Comparison of ENCODE assay signal across 9 mouse cellular contexts in the genomic region with DNA sequence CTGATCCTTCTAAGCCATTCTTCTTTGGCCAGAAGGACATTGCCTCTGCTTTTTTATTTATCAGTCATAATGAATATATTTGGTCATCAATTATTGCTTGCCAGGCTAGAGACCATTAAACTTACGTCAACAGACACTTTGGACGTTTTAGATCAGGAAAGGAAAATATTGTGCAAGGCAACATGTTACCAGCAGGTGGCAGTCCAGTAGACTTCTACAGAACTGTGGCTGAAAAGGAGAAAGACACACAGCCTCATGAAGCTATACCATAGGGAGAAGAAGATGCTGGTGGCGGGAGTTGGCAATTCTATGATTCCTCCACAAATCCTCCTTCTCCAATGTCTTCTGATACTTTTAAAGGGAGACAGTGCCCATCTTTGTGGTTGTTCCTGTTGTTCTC.
DNase-seq lines count a peak whose midpoint lies in the region; ATAC-seq and TF ChIP-seq lines count a peak whose summit lies in the region.
"Had no signal": no experiment of that assay in that cellular context is flagged by ENCODE, and none has a peak within 500 bp of the region (broad histone marks: within the 10 kb centered on the region; RNA-seq: fewer than 3 reads in every experiment).

No protein-coding gene starts in this region.

- H3K9me3 ChIP-seq in intestine, postnatal 0 days (ENCODE audit: control insufficient read depth), result no peaks in the 10 kb centered on the region
- H3K9me3 ChIP-seq in intestine, embryonic 16.5 days (ENCODE audit: control insufficient read depth, low read length), result no peaks in the 10 kb centered on the region
- H3K9me3 ChIP-seq in G1E (replicated peaks), result no peaks in the 10 kb centered on the region
- H3K9me3 ChIP-seq in embryonic facial prominence, embryonic 14.5 days (ENCODE audit: control insufficient read depth, low read length), result no peaks in the 10 kb centered on the region

- no peak overlapping the region for H3K9ac ChIP-seq in intestine, postnatal 0 days (ENCODE audit: low read depth, low read length)
- H3K9ac ChIP-seq in intestine, embryonic 16.5 days (ENCODE audit: low read depth, low read length), result no peak overlapping the region
- no peak overlapping the region for H3K9ac ChIP-seq in embryonic facial prominence, embryonic 14.5 days (ENCODE audit: low read depth, low read length)

- H3K36me3 ChIP-seq in intestine, postnatal 0 days (ENCODE audit: control insufficient read depth, insufficient read depth), result no peaks in the 10 kb centered on the region
- H3K36me3 ChIP-seq in intestine, embryonic 16.5 days (ENCODE audit: control insufficient read depth, insufficient read depth, low read length), result no peaks in the 10 kb centered on the region
- H3K36me3 ChIP-seq in G1E (replicated peaks), result no peaks in the 10 kb centered on the region
- no peaks in the 10 kb centered on the region for H3K36me3 ChIP-seq in embryonic facial prominence, embryonic 14.5 days (ENCODE audit: control insufficient read depth, insufficient read depth, low read length)

- 20% methylated on average over 3 of the region's 3 CpGs for WGBS in intestine, postnatal 0 days
- WGBS in intestine, embryonic 16.5 days, result 27% methylated on average over 3 of the region's 3 CpGs
- 21% methylated on average over 3 of the region's 3 CpGs for WGBS in embryonic facial prominence, embryonic 14.5 days

- no peak overlapping the region for H3K27ac ChIP-seq in intestine, postnatal 0 days (ENCODE audit: low read depth, low read length)
- H3K27ac ChIP-seq in intestine, embryonic 16.5 days (ENCODE audit: low read length), result no peak overlapping the region
- H3K27ac ChIP-seq in embryonic facial prominence, embryonic 14.5 days (replicated peaks; ENCODE audit: low read depth, low read length), result no peak overlapping the region
- H3K27ac ChIP-seq: macrophage had no signal

- no peaks in the 10 kb centered on the region for H3K4me1 ChIP-seq in intestine, postnatal 0 days (replicated peaks; ENCODE audit: control insufficient read depth, insufficient read depth, low read length)
- 0 out of 2 replicates have a peak, but pooled peaks cover 4% of the 10 kb centered on the region for H3K4me1 ChIP-seq in intestine, embryonic 16.5 days (ENCODE audit: control insufficient read depth, insufficient read depth, low read length)
- H3K4me1 ChIP-seq in G1E (ENCODE audit: insufficient read depth, low read depth, low read length), result peaks cover 3% of the 10 kb centered on the region; the same call in 1 of the 2 replicates
- peaks cover 5% of the 10 kb centered on the region; the same call in 1 of the 2 replicates for H3K4me1 ChIP-seq in embryonic facial prominence, embryonic 14.5 days (ENCODE audit: control insufficient read depth, insufficient read depth, low read length)

- no peak overlapping the region for H3K4me3 ChIP-seq in intestine, postnatal 0 days (ENCODE audit: low read depth, low read length)
- no peak overlapping the region for H3K4me3 ChIP-seq in intestine, embryonic 16.5 days (ENCODE audit: low read length)
- H3K4me3 ChIP-seq in G1E (ENCODE audit: low read depth, low read length), result no peak overlapping the region
- no peak overlapping the region for H3K4me3 ChIP-seq in embryonic facial prominence, embryonic 14.5 days (ENCODE audit: low read depth, low read length)

- no peak for ATAC-seq in intestine, postnatal 0 days
- no peak for ATAC-seq in intestine, embryonic 16.5 days
- peak; percentile 51; the same call in 1 of the 2 replicates for ATAC-seq in G1E (ENCODE audit: extremely low read depth, insufficient number of reproducible peaks, low FRiP score, poor library complexity, severe bottlenecking)
- ATAC-seq in embryonic facial prominence, embryonic 14.5 days (ENCODE audit: low read depth), result no peak

- TF ChIP-seq CTCF in intestine, postnatal 0 days (IDR thresholded peaks at IDR 0.05; ENCODE audit: low read depth), result peak; percentile 90
- peak; percentile 45 for TF ChIP-seq CTCF in G1E (IDR thresholded peaks at IDR 0.05; ENCODE audit: low read depth, low read length)

- DNase-seq in G1E (ENCODE audit: low spot score), result peak; percentile 4
- peak; percentile 5 to 8 for DNase-seq in adrenal gland, postnatal 4 days (ENCODE audit: low spot score in 2 of 2)
- peak; percentile 65 for DNase-seq in embryonic facial prominence, embryonic 14.5 days (ENCODE audit: low spot score)
- peak; percentile 80 for DNase-seq in layer of hippocampus, adult 11-12 months (ENCODE audit: low spot score)
- peak; percentile 70 for DNase-seq in lung, postnatal 10 days
- peak; percentile 28 for DNase-seq in telencephalon, adult 2 months (ENCODE audit: low read depth, low spot score)

- H3K4me2 ChIP-seq in intestine, postnatal 0 days (replicated peaks; ENCODE audit: low read depth), result no peak overlapping the region
- no peak overlapping the region for H3K4me2 ChIP-seq in intestine, embryonic 16.5 days (ENCODE audit: low read depth, low read length)
- no peak overlapping the region for H3K4me2 ChIP-seq in embryonic facial prominence, embryonic 14.5 days (ENCODE audit: low read depth, low read length)

- no peaks in the 10 kb centered on the region for H3K27me3 ChIP-seq in intestine, postnatal 0 days (replicated peaks; ENCODE audit: control insufficient read depth, insufficient read depth, low read length)
- H3K27me3 ChIP-seq in intestine, embryonic 16.5 days (replicated peaks; ENCODE audit: control insufficient read depth, insufficient read depth, low read length), result no peaks in the 10 kb centered on the region
- no peaks in the 10 kb centered on the region for H3K27me3 ChIP-seq in G1E (ENCODE audit: insufficient read depth, low read length)
- peaks cover 12% of the 10 kb centered on the region for H3K27me3 ChIP-seq in embryonic facial prominence, embryonic 14.5 days (replicated peaks; ENCODE audit: control insufficient read depth, insufficient read depth, low read length)

Comparison
In these comparisons a context has a peak if more than half of its experiments do, and no peak if none do; other contexts are left out.
1. DNase-seq: peak in every context shown above with its lines; median percentile 80 in layer of hippocampus, adult 11-12 months; 70 in lung, postnatal 10 days; 65 in embryonic facial prominence, embryonic 14.5 days; 28 in telencephalon, adult 2 months; 6 in adrenal gland, postnatal 4 days; 4 in G1E.